Mouse (Mus musculus) liver, embryonic 15.5 days (tissue): ENCODE results near the gene Lin54. TPM values are rescaled to one million over a fixed set of nuclear protein-coding genes. Genes with fewer than 3 reads are reported as not detected.

Source experiments
- ATAC-seq: fragments of 200-750 bp; cut with Nextera tagmentation; 2 replicates; pipeline ENCODE4 v1.8.0; 2017; ENCODE audit warnings: moderate number of reproducible peaks, mild to moderate bottlenecking, moderate library complexity; ENCODE audit not compliant: insufficient read depth
- H3K27ac ChIP-seq: fragments of 300-500 bp; sonication (generic); replicated peaks from 2 replicates; pipeline ENCODE4 v1.5.1; 2015; ENCODE audit warnings: mild to moderate bottlenecking, inconsistent platforms
- H3K27me3 ChIP-seq: fragments of 300-500 bp; sonication (generic); 2 replicates; pipeline ENCODE4 v1.6.1; 2015; ENCODE audit warnings: mild to moderate bottlenecking, inconsistent platforms
- H3K36me3 ChIP-seq: fragments of 300-500 bp; sonication (generic); replicated peaks from 2 replicates; pipeline ENCODE4 v1.6.1; 2015; ENCODE audit warnings: moderate library complexity, mild to moderate bottlenecking, inconsistent platforms
- H3K4me1 ChIP-seq: fragments of 300-500 bp; sonication (generic); replicated peaks from 2 replicates; pipeline ENCODE4 v1.6.1; 2015; ENCODE audit warnings: inconsistent platforms
- H3K4me2 ChIP-seq: fragments of 300-500 bp; sonication (generic); 2 replicates; pipeline ENCODE4 v1.6.1; 2015; ENCODE audit warnings: moderate library complexity, mild to moderate bottlenecking, inconsistent platforms
- H3K4me3 ChIP-seq: fragments of 300-500 bp; sonication (generic); replicated peaks from 2 replicates; pipeline ENCODE4 v1.5.1; 2015; ENCODE audit warnings: mild to moderate bottlenecking, inconsistent platforms
- H3K9ac ChIP-seq: fragments of 300-500 bp; sonication (generic); 2 replicates; pipeline ENCODE4 v1.6.1; 2015; ENCODE audit warnings: moderate library complexity, mild to moderate bottlenecking, inconsistent platforms
- H3K9me3 ChIP-seq: fragments of 300-500 bp; sonication (generic); replicated peaks from 2 replicates; pipeline ENCODE4 v1.6.1; 2016; ENCODE audit warnings: inconsistent platforms
- WGBS: fragments of 180-500 bp; shearing (Covaris S2); methylation state at CpG from one replicate; pipeline ENCODE4 v1.1.7; 2015; ENCODE audit warnings: mixed read lengths; ENCODE audit not compliant: insufficient replicate concordance; 5-methylcytosine and 5-hydroxymethylcytosine counted together
- polyA plus RNA-seq: library from polyadenylated mRNA; unstranded; fragments of >200 nt; fragmentation: Nextera tagmentation; extraction: Ambion mirVana; gene quantifications from 2 replicates; pipeline ENCODE4 v1.2.1, GENCODE M21; 2015

Lin54 gene
- polyA plus RNA-seq, 1 experiment from 2014 or later: 9.1 TPM

GRCm38 (mm10) chr5:100423626-100424025 lies 76.8 kb downstream of the Lin54 start:
- ATAC-seq: no peak
- Histone ChIP-seq H3K36me3 (peaks cover 87% of the 10 kb centered on the region), H3K4me2 (no peak overlapping the region), H3K27me3 (no peaks in the 10 kb centered on the region), H3K9me3 (no peaks in the 10 kb centered on the region), H3K9ac (no peak overlapping the region), H3K4me1 (peaks cover 40% of the 10 kb centered on the region), H3K27ac (no peak overlapping the region), H3K4me3 (no peak overlapping the region)
- WGBS: 70% methylated on average over 7 of the region's 7 CpGs

- WGBS: 71% methylated on average over 4 of the region's 4 CpGs
- Histone ChIP-seq H3K36me3 (peaks cover 45% of the 10 kb centered on the region), H3K9ac (no peak overlapping the region), H3K27me3 (no peaks in the 10 kb centered on the region), H3K4me1 (peaks cover 32% of the 10 kb centered on the region), H3K27ac (no peak overlapping the region), H3K9me3 (no peaks in the 10 kb centered on the region), H3K4me3 (no peak overlapping the region), H3K4me2 (no peak overlapping the region)
- ATAC-seq: no peak
Measured at GRCm38 (mm10) chr5:100418861-100419260, 81.6 kb downstream of the Lin54 start.

- no peaks in the 10 kb centered on the region for H3K9me3 ChIP-seq
- no peak overlapping the region for H3K4me2 ChIP-seq
- H3K27me3 ChIP-seq: no peaks in the 10 kb centered on the region
- H3K4me1 ChIP-seq: peaks cover 32% of the 10 kb centered on the region
- 80% methylated on average over 2 of the region's 2 CpGs for WGBS
- no peak overlapping the region for H3K4me3 ChIP-seq
- ATAC-seq: no peak
- no peak overlapping the region for H3K9ac ChIP-seq
- H3K27ac ChIP-seq: no peak overlapping the region
- peaks cover 37% of the 10 kb centered on the region for H3K36me3 ChIP-seq
Measured at GRCm38 (mm10) chr5:100418077-100418476, 82.4 kb downstream of the Lin54 start.

GRCm38 (mm10) chr5:100415761-100416590 lies 84.5 kb downstream of the Lin54 start, which contains the start of gene Sec31a:
TSS of gene Sec31a (minus strand) at chr5:100416234.
- under 1% methylated on average over 82 of the region's 82 CpGs for WGBS
- H3K4me2 ChIP-seq: peak within 1 kb of the TSS; percentile 83
- H3K9ac ChIP-seq: peak within 1 kb of the TSS; percentile 70
- peak within 1 kb of the TSS; percentile 92 for H3K27ac ChIP-seq
- ATAC-seq: peak; percentile 96
- H3K4me1 ChIP-seq: peaks cover 41% of the 10 kb centered on the region
- H3K27me3 ChIP-seq: no peaks in the 10 kb centered on the region
- H3K36me3 ChIP-seq: peaks cover 16% of the 10 kb centered on the region
- peak within 1 kb of the TSS; percentile 86 for H3K4me3 ChIP-seq
- no peaks in the 10 kb centered on the region for H3K9me3 ChIP-seq

- Histone ChIP-seq H3K4me3 (peak overlapping the region; percentile 86), H3K9ac (no peak overlapping the region; the same call in 1 of the 2 replicates), H3K27me3 (no peaks in the 10 kb centered on the region), H3K4me1 (peaks cover 44% of the 10 kb centered on the region), H3K36me3 (peaks cover 5% of the 10 kb centered on the region), H3K27ac (no peak overlapping the region; the same call in 1 of the 2 replicates), H3K4me2 (peak overlapping the region; percentile 83), H3K9me3 (no peaks in the 10 kb centered on the region)
- no peak for ATAC-seq
- 40% methylated on average over 11 of the region's 11 CpGs for WGBS
Measured at GRCm38 (mm10) chr5:100414474-100415196, 85.8 kb downstream of the Lin54 start.

GRCm38 (mm10) chr5:100412886-100413285 lies 87.6 kb downstream of the Lin54 start:
- no peaks in the 10 kb centered on the region for H3K27me3 ChIP-seq
- no peaks in the 10 kb centered on the region for H3K9me3 ChIP-seq
- H3K4me3 ChIP-seq: no peak overlapping the region
- 63% methylated on average over 3 of the region's 3 CpGs for WGBS
- peak overlapping the region; percentile 32 for H3K4me2 ChIP-seq
- no peak overlapping the region; the same call in 1 of the 2 replicates for H3K27ac ChIP-seq
- H3K36me3 ChIP-seq: peaks cover 3% of the 10 kb centered on the region
- peaks cover 43% of the 10 kb centered on the region for H3K4me1 ChIP-seq
- ATAC-seq: no peak
- H3K9ac ChIP-seq: no peak overlapping the region

GRCm38 (mm10) chr5:100410281-100410680 lies 90.2 kb downstream of the Lin54 start:
- Histone ChIP-seq H3K9me3 (no peaks in the 10 kb centered on the region), H3K36me3 (peaks cover 17% of the 10 kb centered on the region), H3K27me3 (no peaks in the 10 kb centered on the region), H3K4me1 (peaks cover 29% of the 10 kb centered on the region), H3K9ac (no peak overlapping the region), H3K4me3 (no peak overlapping the region), H3K27ac (no peak overlapping the region), H3K4me2 (no peak overlapping the region)
- WGBS: 69% methylated on average over 5 of the region's 5 CpGs
- ATAC-seq: no peak

- Histone ChIP-seq H3K36me3 (peaks cover 28% of the 10 kb centered on the region), H3K4me3 (no peak overlapping the region), H3K9me3 (no peaks in the 10 kb centered on the region), H3K4me2 (no peak overlapping the region), H3K4me1 (peaks cover 14% of the 10 kb centered on the region), H3K27me3 (no peaks in the 10 kb centered on the region), H3K9ac (no peak overlapping the region), H3K27ac (no peak overlapping the region)
- 64% methylated on average over 5 of the region's 5 CpGs for WGBS
- ATAC-seq: no peak
Measured at GRCm38 (mm10) chr5:100408485-100408884, 92.0 kb downstream of the Lin54 start.

GRCm38 (mm10) chr5:100396753-100397152 lies 103.7 kb downstream of the Lin54 start:
- H3K9me3 ChIP-seq: no peaks in the 10 kb centered on the region
- H3K27ac ChIP-seq: no peak overlapping the region
- WGBS: 80% methylated on average over 3 of the region's 3 CpGs
- H3K9ac ChIP-seq: no peak overlapping the region
- no peak overlapping the region for H3K4me2 ChIP-seq
- H3K4me1 ChIP-seq: 0 out of 2 replicates have a peak, but pooled peaks cover 3% of the 10 kb centered on the region
- ATAC-seq: no peak
- no peaks in the 10 kb centered on the region for H3K27me3 ChIP-seq
- peaks cover 79% of the 10 kb centered on the region for H3K36me3 ChIP-seq
- H3K4me3 ChIP-seq: no peak overlapping the region

GRCm38 (mm10) chr5:100393681-100394080 lies 106.8 kb downstream of the Lin54 start:
- Histone ChIP-seq H3K36me3 (peaks cover 87% of the 10 kb centered on the region), H3K9me3 (no peaks in the 10 kb centered on the region), H3K4me1 (no peaks in the 10 kb centered on the region), H3K27me3 (no peaks in the 10 kb centered on the region), H3K4me2 (no peak overlapping the region), H3K4me3 (no peak overlapping the region), H3K9ac (no peak overlapping the region), H3K27ac (no peak overlapping the region)
- ATAC-seq: no peak
- WGBS: 74% methylated on average over 3 of the region's 3 CpGs

- no peaks in the 10 kb centered on the region for H3K4me1 ChIP-seq
- H3K4me2 ChIP-seq: no peak overlapping the region
- H3K4me3 ChIP-seq: no peak overlapping the region
- no peaks in the 10 kb centered on the region for H3K27me3 ChIP-seq
- no peak for ATAC-seq
- H3K36me3 ChIP-seq: peaks cover 83% of the 10 kb centered on the region
- no peak overlapping the region for H3K9ac ChIP-seq
- no peaks in the 10 kb centered on the region for H3K9me3 ChIP-seq
- H3K27ac ChIP-seq: no peak overlapping the region
- 85% methylated on average over 20 of the region's 20 CpGs for WGBS
Measured at GRCm38 (mm10) chr5:100392436-100392955, 107.9 kb downstream of the Lin54 start.
